Mouse (Mus musculus) thymus, postnatal 25 days (tissue): ENCODE data around the gene Chd4.
"Not testable (repeated sequence)": the region's sequence is repeated elsewhere in the genome, so short reads cannot be mapped to it uniquely, and the experiment has no call there.

Experiments used
- DNase-seq: peaks from one replicate; pipeline ENCODE4 v3.0.0; 2022

Gene Chd4

DNA sequence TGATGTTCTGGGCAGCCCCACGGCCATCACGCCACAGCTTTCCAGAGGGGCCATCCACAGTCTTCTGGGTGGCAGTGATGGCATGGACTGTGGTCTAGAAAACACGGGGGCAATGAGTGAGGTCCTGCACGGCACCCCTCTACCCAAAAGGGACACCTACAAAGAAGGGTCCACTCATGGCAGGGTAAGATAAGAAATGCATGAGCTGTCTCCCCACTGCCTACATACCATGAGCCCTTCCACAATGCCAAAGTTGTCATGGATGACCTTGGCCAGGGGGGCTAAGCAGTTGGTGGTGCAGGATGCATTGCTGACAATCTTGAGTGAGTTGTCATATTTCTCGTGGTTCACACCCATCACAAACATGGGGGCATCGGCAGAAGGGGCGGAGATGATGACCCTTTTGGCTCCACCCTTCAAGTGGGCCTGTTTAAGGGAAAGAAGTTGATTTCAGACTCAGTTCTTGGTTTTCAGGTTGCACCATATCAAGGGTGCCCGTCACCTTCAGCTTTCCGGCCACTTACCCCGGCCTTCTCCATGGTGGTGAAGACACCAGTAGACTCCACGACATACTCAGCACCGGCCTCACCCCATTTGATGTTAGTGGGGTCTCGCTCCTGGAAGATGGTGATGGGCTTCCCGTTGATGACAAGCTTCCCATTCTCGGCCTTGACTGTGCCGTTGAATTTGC lies 67.0 kb downstream of the Chd4 start:
- not testable (repeated sequence) for DNase-seq

DNA sequence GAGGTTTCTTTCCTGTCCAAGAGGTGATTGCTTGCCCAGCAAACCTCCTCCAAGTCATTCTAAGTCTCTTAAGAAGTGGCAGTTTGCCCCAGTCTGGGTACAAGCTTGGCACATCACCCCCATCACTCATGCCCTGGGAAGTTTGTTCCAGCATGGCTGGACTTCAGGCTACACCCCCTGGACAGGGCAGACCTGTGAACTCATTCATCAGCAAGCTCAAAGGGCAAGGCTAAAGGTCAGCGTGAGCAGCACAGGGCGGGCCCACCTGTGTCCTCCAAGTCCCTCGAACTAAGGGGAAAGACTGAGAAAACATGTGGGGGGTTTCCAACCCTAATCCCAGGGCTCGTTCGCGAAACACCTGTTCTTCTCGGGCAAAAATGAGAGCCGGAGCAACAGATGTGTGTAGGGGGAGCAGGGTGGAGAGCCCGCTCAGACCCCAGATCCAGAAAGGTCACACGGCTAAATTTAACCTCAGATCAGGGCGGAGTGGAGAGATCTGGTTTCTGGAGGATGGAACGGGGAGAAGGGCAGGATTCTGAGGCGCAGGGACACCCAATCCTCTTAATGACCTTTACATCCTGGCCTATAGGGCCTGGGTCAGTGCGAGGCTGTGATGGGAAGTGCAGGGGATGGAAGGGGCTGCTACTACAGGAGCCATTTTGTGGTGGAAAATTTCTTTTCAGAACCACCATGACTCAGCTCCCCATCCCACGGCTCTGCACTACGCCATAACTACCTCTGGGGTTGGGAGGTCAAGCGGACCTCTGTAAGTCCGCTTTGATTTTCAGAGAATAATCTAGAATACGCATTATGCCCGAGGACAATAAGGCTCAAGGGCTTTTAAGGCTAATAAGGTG lies 68.2 kb downstream of the Chd4 start:
- peak; percentile 13 for DNase-seq

DNA sequence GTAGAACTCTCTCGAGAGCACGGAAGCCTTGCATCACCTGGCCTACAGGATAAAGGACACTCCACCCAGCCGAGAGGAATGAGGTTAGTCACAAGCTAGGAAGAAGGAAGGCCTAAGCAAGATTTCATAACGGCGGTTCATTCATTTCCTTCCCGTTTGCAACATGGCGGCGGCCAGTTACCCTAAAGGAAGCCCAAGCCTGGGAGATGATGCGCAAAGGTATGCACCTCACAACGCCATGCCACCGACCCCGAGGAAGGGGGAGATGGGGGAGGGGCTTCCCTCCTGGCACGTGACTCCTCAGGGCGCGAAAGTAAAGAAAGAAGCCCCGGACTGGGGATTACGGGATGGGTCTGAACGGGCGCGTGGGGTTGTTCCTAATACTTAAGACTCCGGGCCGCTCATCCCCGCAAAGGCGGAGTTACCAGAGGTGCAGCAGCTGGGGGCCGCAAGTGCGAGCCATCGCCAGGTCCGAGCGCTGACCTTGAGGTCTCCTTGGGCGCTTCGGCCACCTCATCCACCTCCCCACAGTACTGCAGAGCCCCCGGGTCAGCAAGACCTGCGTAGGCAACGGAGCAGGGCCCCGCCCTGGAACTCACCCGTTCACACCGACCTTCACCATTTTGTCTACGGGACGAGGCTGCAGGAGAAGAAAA lies 69.0 kb downstream of the Chd4 start:
- DNase-seq, result peak; percentile 74

DNA sequence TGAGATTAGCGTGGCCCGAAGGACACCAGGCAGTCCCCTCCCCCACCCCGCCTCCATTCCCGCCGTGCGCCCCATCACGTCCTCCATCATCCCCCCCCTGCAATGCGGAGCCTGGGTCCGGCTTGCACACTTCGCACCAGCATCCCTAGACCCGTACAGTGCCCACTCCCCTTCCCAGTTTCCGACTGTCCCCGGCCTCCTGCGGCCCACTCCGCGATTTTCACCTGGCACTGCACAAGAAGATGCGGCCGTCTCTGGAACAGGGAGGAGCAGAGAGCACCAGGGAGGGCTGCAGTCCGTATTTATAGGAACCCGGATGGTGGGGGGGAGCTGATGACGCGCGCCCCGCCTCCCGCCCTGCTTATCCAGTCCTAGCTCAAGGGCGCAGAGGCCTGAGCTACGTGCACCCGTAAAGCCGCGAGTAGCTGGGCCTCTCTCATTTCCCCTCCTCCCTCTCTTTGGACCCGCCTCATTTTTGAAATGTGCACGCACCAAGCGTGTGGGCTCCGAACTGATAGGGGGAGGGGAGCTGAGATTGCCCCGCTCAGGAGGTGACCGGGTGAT lies 69.6 kb downstream of the Chd4 start:
- peak; percentile 96 for DNase-seq

DNA sequence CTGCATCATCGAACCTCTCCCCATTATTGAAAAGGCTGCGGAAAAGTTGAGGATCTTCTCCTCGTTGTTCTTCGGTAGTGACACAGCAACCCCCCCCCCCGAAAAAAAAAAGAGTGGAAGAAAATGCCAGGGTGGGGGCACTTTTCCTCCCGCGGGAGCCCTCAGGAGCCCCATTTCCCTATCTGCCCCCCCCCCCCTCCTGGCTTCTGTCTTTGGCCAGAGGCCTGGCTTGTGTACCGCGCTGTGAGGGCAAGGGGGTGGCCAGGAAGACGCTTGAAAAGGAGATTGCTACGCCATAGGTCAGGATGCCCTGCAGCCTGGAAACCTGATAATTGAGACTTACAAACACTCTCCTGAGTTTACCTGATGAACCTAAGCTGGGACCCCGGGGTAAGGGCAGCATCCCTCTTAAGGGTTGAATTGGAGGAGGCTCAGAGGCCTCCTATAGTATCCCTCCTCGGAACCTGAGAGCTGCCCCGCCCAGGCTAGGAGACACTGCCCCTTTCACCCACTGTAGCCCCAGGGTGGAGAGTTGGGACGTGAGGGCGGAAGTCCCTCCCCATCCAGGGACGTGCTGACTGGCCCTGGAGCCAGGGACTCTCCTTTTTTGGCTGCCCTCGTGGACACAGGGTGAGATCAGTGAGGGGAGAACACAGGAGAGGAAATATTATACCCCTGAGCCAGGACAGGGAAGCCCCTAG lies 70.4 kb downstream of the Chd4 start, which contains the start of gene Gapdh:
Gapdh (minus strand) TSS at position 417 of the 701 bp plus-strand sequence.
- DNase-seq, result peak; percentile 24

DNA sequence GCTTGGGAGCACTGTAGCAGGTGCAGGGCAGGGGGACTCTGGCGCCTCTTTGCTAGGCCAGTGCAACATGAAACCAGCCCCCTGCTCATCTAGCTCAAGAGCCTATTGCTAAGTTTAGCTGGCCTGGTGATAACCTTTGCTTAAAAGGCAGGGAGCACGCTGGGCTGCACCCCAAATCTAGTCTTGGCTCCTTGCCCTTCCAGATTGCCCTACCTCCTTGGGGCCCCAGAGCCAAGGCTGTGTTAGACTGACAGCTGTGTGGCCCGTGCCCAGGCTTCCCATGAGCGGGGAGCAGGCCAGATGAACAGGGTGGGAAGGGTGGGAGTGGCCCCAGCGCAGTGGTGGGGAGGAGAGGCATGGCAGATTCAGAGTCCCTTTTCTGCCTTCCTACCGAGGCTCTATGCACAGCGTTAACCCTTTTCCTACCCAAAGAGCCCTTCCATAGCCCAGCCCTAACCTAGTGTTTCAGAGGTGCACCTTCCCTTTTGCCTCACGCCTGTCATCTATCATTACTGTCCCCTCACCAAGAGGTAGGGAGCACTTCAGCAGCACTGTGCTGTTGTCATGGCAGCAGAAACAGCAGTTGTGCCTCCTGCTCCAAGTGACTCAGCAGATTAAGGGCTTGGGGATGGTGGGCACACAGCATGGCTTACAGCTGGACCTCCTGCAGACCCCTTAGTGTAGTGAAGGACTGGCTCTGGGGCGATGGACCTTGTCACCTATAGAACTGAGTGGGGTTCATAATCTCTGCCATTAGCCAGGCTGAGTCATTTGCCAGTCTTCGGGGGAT lies 71.3 kb downstream of the Chd4 start:
- DNase-seq, result no peak

DNA sequence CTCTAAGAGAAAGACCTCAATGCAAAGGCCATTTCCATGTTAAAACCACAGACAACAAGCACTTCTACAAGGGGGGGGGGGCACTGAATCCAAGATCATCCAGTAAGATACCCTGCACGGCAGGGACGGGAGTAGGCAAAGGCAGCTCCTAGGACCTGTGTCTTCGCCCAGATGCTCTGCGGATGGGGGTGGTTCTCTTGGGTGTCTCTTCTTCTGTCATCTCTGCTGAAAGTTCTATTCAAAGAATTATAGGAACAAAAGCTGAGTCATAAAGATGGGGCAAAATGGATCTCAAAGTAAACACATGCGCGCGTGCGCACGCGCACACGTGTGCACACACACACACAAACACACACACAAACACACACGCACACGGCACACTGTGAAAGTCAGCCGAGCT lies 72.3 kb downstream of the Chd4 start:
- DNase-seq, result no peak

DNA sequence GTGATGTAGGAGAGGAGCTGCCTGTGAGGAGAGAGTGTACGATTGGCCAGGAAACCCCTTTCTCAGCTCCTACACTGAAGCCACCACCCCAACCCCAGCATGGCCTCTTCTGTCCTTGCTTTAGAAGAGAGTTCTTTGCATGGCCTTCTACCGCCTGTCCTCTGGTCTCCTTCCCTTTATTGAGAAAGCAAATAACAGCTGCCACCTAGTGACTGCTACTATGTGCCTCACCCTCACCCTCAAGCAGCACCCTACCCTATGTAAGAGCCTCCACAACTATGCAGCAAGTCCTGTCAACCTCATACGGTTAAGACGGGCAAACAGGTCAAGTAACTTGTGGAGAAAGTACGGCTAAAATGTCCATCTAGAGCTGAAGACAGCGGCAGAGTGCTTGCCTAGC lies 74.4 kb downstream of the Chd4 start:
- DNase-seq, result no peak

DNA sequence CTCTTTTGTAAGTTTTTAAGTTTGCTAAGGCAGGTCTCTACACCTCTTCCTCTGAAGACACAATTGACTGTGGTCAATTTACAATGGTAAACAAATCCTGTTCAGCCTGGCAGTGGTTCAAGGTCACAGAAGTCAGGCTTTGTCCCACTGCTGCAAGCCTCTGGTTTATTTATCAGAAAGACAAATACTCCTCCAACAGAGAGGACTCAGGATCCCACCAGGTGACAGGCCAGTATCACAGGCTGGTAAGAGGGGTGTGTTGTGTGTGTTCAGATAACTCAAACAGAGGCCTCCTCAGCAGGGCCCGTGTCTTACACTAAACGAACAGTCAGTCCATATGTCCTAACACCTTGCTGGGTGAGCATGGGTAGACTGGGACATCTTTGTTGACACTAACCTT lies 76.7 kb downstream of the Chd4 start:
- no peak for DNase-seq

DNA sequence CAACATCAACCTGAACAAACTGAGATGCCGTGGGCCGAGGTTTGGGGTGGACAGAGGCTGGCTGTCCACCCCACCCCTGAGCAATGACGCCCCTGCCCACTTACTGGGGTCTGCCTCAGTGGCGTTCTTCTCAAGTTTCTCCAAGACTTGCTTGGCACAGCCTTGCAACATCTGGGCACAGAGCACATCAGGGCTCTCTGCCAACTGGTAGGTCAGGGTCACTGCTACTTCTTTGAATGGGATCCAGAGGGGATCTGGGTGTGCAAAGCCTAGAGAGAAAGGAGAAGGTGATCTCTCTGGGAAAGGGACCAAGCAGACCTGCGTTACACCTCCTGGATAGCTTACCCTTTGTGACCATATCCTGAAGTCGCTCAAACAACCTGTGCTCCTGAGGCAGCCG lies 77.5 kb downstream of the Chd4 start:
- no peak for DNase-seq

DNA sequence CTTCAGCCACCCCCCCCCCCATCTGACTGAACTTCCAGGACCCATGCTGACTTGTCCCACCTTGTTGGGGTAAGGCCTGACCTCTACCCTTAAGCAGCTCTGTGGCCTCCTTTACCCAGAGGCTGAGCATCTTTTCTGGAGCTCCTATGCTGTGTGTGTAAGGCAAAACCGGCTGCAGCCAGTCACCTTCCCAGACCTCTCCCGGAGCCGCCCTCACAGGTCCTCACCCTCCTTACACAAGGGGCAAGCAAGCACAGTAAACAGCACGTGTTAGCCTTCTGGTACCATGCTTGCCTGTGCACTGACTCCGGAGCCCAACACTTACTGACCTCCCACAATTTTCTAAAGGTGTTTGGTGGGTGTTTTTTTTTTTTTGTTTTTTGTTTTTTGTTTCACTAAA lies 79.7 kb downstream of the Chd4 start:
- DNase-seq, result no peak

DNA sequence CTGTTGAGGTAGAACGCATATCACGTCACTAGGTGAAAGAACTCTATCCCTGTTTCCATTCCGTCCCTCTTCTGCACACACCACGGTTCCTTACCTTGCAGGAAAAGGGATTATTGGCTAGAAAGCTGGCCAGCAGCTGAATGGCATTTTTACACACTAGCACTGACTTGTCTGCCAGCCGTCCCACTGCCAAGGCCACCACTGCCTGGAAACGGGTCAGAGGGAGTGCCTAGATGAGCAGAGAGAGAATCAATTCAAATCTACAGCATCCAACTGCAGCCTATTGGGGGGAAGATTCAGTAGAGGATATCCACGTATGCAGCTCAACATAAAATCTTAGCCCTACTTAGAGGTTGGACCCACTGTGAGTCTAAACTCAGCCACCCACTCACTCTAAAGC lies 83.8 kb downstream of the Chd4 start:
- no peak for DNase-seq
